ENCODE assay signal across 22 mouse cellular contexts in the genomic region with DNA sequence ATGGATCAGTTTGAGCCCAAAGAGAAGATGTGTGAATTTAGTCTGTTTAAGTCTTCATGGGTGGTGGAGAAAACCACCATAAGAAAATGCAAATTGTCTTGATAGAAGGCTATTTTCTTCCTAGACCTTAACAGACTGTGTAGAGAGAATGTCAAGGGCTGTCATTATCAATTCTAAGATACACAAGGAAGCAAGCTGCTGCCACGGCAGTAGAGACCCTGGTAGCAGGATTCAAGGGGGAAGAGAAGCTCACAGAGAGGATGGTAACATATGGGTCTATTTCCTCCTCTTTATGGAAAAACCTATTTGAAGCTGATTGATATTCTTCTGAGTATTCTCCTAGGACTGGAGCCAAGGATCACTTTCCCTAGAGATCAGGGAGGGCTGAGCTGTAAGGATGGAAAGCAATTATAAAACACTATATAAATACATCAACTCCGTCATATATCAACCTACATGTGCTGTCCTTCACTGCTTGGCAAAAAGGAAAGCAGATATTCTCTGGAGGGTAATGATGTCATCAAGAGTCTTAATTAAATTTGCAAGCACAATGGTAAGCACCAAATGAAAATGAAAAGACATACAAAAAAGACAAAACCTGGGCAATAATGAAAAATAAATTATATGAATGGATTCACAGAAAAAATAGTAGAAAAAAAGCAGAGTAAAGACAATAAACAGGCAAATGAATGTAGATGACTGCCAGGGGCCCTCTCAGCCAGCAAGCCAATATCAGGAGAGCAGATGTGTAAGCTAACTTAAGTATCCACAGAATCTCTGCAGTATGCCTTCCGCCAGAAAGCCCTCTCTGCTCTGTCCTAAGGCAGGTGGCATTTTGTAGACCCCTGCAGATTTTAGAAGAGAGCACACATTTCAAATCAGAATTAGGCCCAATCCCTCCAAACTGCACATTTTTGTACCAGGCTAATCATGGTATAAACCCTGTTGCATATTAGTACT.
DNase-seq lines count a peak whose midpoint lies in the region; ATAC-seq lines count a peak whose summit lies in the region.
"Had no signal": no experiment of that assay in that cellular context is flagged by ENCODE, and none has a peak within 500 bp of the region (broad histone marks: within the 10 kb centered on the region; RNA-seq: fewer than 3 reads in every experiment).

No protein-coding gene starts in this region.

- H3K27ac ChIP-seq in hindbrain, embryonic 11.5 days (ENCODE audit: low read depth, low read length) = no peak overlapping the region
- no peak overlapping the region for H3K27ac ChIP-seq in hindbrain, embryonic 10.5 days
- no peak overlapping the region for H3K27ac ChIP-seq in neural tube, embryonic 12.5 days
- no peak overlapping the region for H3K27ac ChIP-seq in neural tube, embryonic 15.5 days (replicated peaks)
- H3K27ac ChIP-seq in hindbrain, embryonic 14.5 days = no peak overlapping the region
- H3K27ac ChIP-seq: embryonic facial prominence, embryonic 15.5 days; forebrain, embryonic 10.5 days; forebrain, embryonic 15.5 days; heart, embryonic 10.5 days had no signal

- no peaks in the 10 kb centered on the region for H3K36me3 ChIP-seq in hindbrain, embryonic 11.5 days (ENCODE audit: control insufficient read depth, insufficient read depth, low read length)
- no peaks in the 10 kb centered on the region for H3K36me3 ChIP-seq in hindbrain, embryonic 10.5 days
- H3K36me3 ChIP-seq in neural tube, embryonic 12.5 days = no peaks in the 10 kb centered on the region
- H3K36me3 ChIP-seq in neural tube, embryonic 15.5 days = no peaks in the 10 kb centered on the region
- H3K36me3 ChIP-seq in hindbrain, embryonic 14.5 days (replicated peaks; ENCODE audit: control insufficient read depth, insufficient read depth) = no peaks in the 10 kb centered on the region
- H3K36me3 ChIP-seq: embryonic facial prominence, embryonic 15.5 days; forebrain, embryonic 10.5 days; forebrain, embryonic 15.5 days; heart, embryonic 10.5 days had no signal

- H3K4me1 ChIP-seq in hindbrain, embryonic 11.5 days (replicated peaks; ENCODE audit: control insufficient read depth, insufficient read depth, low read length) = no peaks in the 10 kb centered on the region
- H3K4me1 ChIP-seq in hindbrain, embryonic 10.5 days (replicated peaks) = no peaks in the 10 kb centered on the region
- H3K4me1 ChIP-seq in neural tube, embryonic 12.5 days = no peaks in the 10 kb centered on the region
- H3K4me1 ChIP-seq in neural tube, embryonic 15.5 days = 0 out of 2 replicates have a peak, but pooled peaks cover 6% of the 10 kb centered on the region
- no peaks in the 10 kb centered on the region for H3K4me1 ChIP-seq in hindbrain, embryonic 14.5 days (replicated peaks; ENCODE audit: control insufficient read depth, insufficient read depth, low read length)
- H3K4me1 ChIP-seq: embryonic facial prominence, embryonic 15.5 days; forebrain, embryonic 10.5 days; forebrain, embryonic 15.5 days; heart, embryonic 10.5 days had no signal

- no peak overlapping the region for H3K9ac ChIP-seq in hindbrain, embryonic 11.5 days (ENCODE audit: low read depth, low read length)
- H3K9ac ChIP-seq in neural tube, embryonic 12.5 days = no peak overlapping the region
- H3K9ac ChIP-seq in neural tube, embryonic 15.5 days (replicated peaks) = no peak overlapping the region
- H3K9ac ChIP-seq in hindbrain, embryonic 14.5 days = no peak overlapping the region
- H3K9ac ChIP-seq: embryonic facial prominence, embryonic 15.5 days; forebrain, embryonic 15.5 days had no signal

- no peak overlapping the region for H3K4me3 ChIP-seq in hindbrain, embryonic 11.5 days (ENCODE audit: low read depth, low read length)
- no peak overlapping the region for H3K4me3 ChIP-seq in hindbrain, embryonic 10.5 days
- no peak overlapping the region for H3K4me3 ChIP-seq in neural tube, embryonic 12.5 days
- H3K4me3 ChIP-seq in neural tube, embryonic 15.5 days (replicated peaks) = no peak overlapping the region
- H3K4me3 ChIP-seq in hindbrain, embryonic 14.5 days (replicated peaks; ENCODE audit: low read length) = no peak overlapping the region
- H3K4me3 ChIP-seq: embryonic facial prominence, embryonic 15.5 days; erythroblast, embryonic 14.5 days; forebrain, embryonic 10.5 days; forebrain, embryonic 15.5 days; heart, embryonic 10.5 days had no signal

- peak; percentile 54; the same call in 1 of the 2 replicates for ATAC-seq in hindbrain, embryonic 11.5 days (ENCODE audit: low FRiP score)
- peak; percentile 86 for ATAC-seq in neural tube, embryonic 12.5 days (ENCODE audit: low FRiP score, low read depth)
- ATAC-seq in neural tube, embryonic 15.5 days (ENCODE audit: low FRiP score) = no peak
- peak; percentile 77; the same call in 1 of the 2 replicates for ATAC-seq in hindbrain, embryonic 14.5 days (ENCODE audit: low FRiP score)
- ATAC-seq: activated CD4-positive, CD25-positive, alpha-beta regulatory T cell, adult 4 months; forebrain, embryonic 15.5 days; Patski had no signal

- H3K9me3 ChIP-seq in hindbrain, embryonic 11.5 days (ENCODE audit: control insufficient read depth, low read length) = no peaks in the 10 kb centered on the region
- H3K9me3 ChIP-seq in hindbrain, embryonic 10.5 days = no peaks in the 10 kb centered on the region
- no peaks in the 10 kb centered on the region for H3K9me3 ChIP-seq in neural tube, embryonic 12.5 days
- H3K9me3 ChIP-seq in neural tube, embryonic 15.5 days (replicated peaks) = no peaks in the 10 kb centered on the region
- H3K9me3 ChIP-seq in hindbrain, embryonic 14.5 days (ENCODE audit: control insufficient read depth, low read length) = no peaks in the 10 kb centered on the region
- H3K9me3 ChIP-seq: embryonic facial prominence, embryonic 15.5 days; forebrain, embryonic 10.5 days; forebrain, embryonic 15.5 days; heart, embryonic 10.5 days had no signal

- no peak for DNase-seq in hindbrain, embryonic 11.5 days (ENCODE audit: low spot score)
- DNase-seq in hindbrain, embryonic 10.5 days (ENCODE audit: low spot score) = no peak
- peak; percentile 42 for DNase-seq in hindbrain, embryonic 14.5 days (ENCODE audit: low spot score)
- DNase-seq in right cerebral cortex, adult 18-20 months = no peak
- DNase-seq in gastrocnemius, adult 8-10 months (ENCODE audit: low spot score in 2 of 2) = no peak
- DNase-seq: adrenal gland, postnatal 14 days; cerebellum, adult 18-20 months; cerebellum, adult 9-11 months; cerebellum, postnatal 36 days; gastrocnemius, postnatal 10 days; heart, adult 18-20 months; heart, postnatal 10 days; heart, postnatal 4 days had no signal

- 66% methylated on average over 3 of the region's 3 CpGs for WGBS in hindbrain, embryonic 11.5 days
- 76% methylated on average over 3 of the region's 3 CpGs for WGBS in hindbrain, embryonic 10.5 days
- 53% methylated on average over 3 of the region's 3 CpGs for WGBS in neural tube, embryonic 12.5 days
- WGBS in neural tube, embryonic 15.5 days = 38% methylated on average over 3 of the region's 3 CpGs
- 35% methylated on average over 3 of the region's 3 CpGs for WGBS in hindbrain, embryonic 14.5 days

- H3K27me3 ChIP-seq in hindbrain, embryonic 11.5 days (ENCODE audit: control insufficient read depth, insufficient read depth, low read length) = no peaks in the 10 kb centered on the region
- no peaks in the 10 kb centered on the region for H3K27me3 ChIP-seq in hindbrain, embryonic 10.5 days (ENCODE audit: insufficient read depth, poor library complexity, severe bottlenecking)
- no peaks in the 10 kb centered on the region for H3K27me3 ChIP-seq in neural tube, embryonic 12.5 days (replicated peaks)
- H3K27me3 ChIP-seq in neural tube, embryonic 15.5 days (replicated peaks) = no peaks in the 10 kb centered on the region
- H3K27me3 ChIP-seq in hindbrain, embryonic 14.5 days (ENCODE audit: control insufficient read depth, insufficient read depth, low read length) = no peaks in the 10 kb centered on the region
- H3K27me3 ChIP-seq: embryonic facial prominence, embryonic 15.5 days; forebrain, embryonic 15.5 days; Patski had no signal

- no peak overlapping the region for H3K4me2 ChIP-seq in hindbrain, embryonic 11.5 days (replicated peaks; ENCODE audit: low read depth, low read length)
- H3K4me2 ChIP-seq in neural tube, embryonic 12.5 days (replicated peaks) = no peak overlapping the region
- no peak overlapping the region for H3K4me2 ChIP-seq in neural tube, embryonic 15.5 days
- no peak overlapping the region for H3K4me2 ChIP-seq in hindbrain, embryonic 14.5 days (replicated peaks)
- H3K4me2 ChIP-seq: embryonic facial prominence, embryonic 15.5 days; forebrain, embryonic 15.5 days had no signal
